In the genomic region with DNA sequence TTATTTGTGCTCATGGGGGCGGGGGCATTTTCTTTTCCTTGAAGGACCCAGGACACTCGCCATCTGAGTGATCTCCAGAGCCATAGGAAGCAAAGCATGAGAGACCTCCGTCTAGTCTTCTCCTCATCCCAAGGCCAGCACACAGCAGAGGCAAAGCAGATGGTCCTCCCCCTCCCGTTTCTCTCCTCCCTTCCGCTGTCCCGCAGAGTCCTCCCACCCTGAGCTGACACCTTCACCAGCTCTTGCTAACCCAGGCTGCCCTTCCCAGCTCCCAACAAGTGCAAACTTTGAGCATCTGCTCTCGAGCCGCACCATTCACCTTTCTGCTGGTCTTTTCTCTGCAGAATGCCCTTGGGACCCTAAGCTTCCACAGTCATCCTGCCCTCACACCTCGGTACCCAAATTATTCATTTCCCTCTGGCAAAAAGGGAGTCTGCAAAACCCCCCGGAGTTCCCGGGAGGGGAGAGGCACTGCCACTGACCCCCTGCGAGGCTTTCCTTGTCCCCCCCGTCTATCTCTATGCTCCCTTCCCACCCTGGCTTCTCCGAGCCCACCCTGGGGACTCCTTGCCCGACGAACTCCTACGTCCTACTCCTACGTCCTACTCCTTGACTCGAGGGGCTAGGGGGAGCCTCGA, we compare ENCODE assay signal across 9 mouse cellular contexts. TPM values are rescaled to one million over a fixed set of nuclear protein-coding genes. Genes with fewer than 3 reads are reported as not detected.
DNase-seq lines count a peak whose midpoint lies in the region; ATAC-seq and TF ChIP-seq lines count a peak whose summit lies in the region.
"Had no signal": no experiment of that assay in that cellular context is flagged by ENCODE, and none has a peak within 500 bp of the region (broad histone marks: within the 10 kb centered on the region; RNA-seq: fewer than 3 reads in every experiment).

No protein-coding gene starts in this region.

- TF ChIP-seq CTCF in cerebellum, adult 2 months (IDR thresholded peaks at IDR 0.05; ENCODE audit: borderline replicate concordance, insufficient read depth, low read depth, low read length), result no peak
- no peak for TF ChIP-seq CTCF in midbrain, postnatal 0 days (IDR thresholded peaks at IDR 0.05)
- TF ChIP-seq CTCF in thymus, adult 2 months (IDR thresholded peaks at IDR 0.05; ENCODE audit: borderline replicate concordance, control insufficient read depth, extremely low read depth, insufficient read depth, low read length, poor library complexity), result no peak

- peaks cover 19% of the 10 kb centered on the region for H3K27me3 ChIP-seq in kidney, embryonic 14.5 days (ENCODE audit: control insufficient read depth, insufficient read depth, low read length)
- H3K27me3 ChIP-seq in cerebellum, adult 2 months (ENCODE audit: control insufficient read depth, insufficient read depth, low read length), result no peaks in the 10 kb centered on the region
- peaks cover 4% of the 10 kb centered on the region for H3K27me3 ChIP-seq in midbrain, postnatal 0 days (ENCODE audit: insufficient read depth, low read length)
- no peaks in the 10 kb centered on the region; the same call in 1 of the 2 replicates for H3K27me3 ChIP-seq in thymus, adult 2 months (ENCODE audit: control insufficient read depth, insufficient read depth, low read length)

- H3K4me2 ChIP-seq in kidney, embryonic 14.5 days (replicated peaks; ENCODE audit: low read depth, low read length), result peak overlapping the region; percentile 89
- H3K4me2 ChIP-seq in midbrain, postnatal 0 days (ENCODE audit: low read depth, low read length, poor library complexity, severe bottlenecking), result peak overlapping the region; percentile 98

- peak; percentile 33; the same call in 1 of the 2 replicates for ATAC-seq in kidney, embryonic 14.5 days (ENCODE audit: low FRiP score, low TSS enrichment)
- no peak for ATAC-seq in midbrain, postnatal 0 days (ENCODE audit: low FRiP score)

- TF ChIP-seq POLR2A in cerebellum, adult 2 months (IDR thresholded peaks at IDR 0.05; ENCODE audit: borderline replicate concordance, insufficient read depth, low read length), result peak; percentile 70; the same call in 1 of the 2 replicates
- TF ChIP-seq POLR2A in thymus, adult 2 months (IDR thresholded peaks at IDR 0.05; ENCODE audit: control insufficient read depth, extremely low read depth, insufficient read depth, low read length, poor library complexity), result no peak

- no peaks in the 10 kb centered on the region for H3K36me3 ChIP-seq in kidney, embryonic 14.5 days (ENCODE audit: control insufficient read depth, insufficient read depth, low read length)
- H3K36me3 ChIP-seq in midbrain, postnatal 0 days (ENCODE audit: insufficient read depth, low read length), result no peaks in the 10 kb centered on the region
- H3K36me3 ChIP-seq in thymus, adult 2 months (ENCODE audit: control insufficient read depth, insufficient read depth, low read length), result no peaks in the 10 kb centered on the region
- H3K36me3 ChIP-seq: G1E had no signal

- 4% methylated on average over 20 of the region's 20 CpGs for WGBS in kidney, embryonic 14.5 days
- 2% methylated on average over 20 of the region's 20 CpGs for WGBS in cerebellum, adult 2 months
- WGBS in midbrain, postnatal 0 days, result 5% methylated on average over 20 of the region's 20 CpGs
- WGBS in thymus, adult 2 months, result 9% methylated on average over 20 of the region's 20 CpGs

- H3K27ac ChIP-seq in kidney, embryonic 14.5 days (ENCODE audit: low read depth, low read length), result no peak overlapping the region
- H3K27ac ChIP-seq in cerebellum, adult 2 months (ENCODE audit: insufficient read depth, low read length), result peak overlapping the region; percentile 74
- no peak overlapping the region for H3K27ac ChIP-seq in midbrain, postnatal 0 days (ENCODE audit: low read depth, low read length)
- no peak overlapping the region for H3K27ac ChIP-seq in thymus, adult 2 months (ENCODE audit: control insufficient read depth, insufficient read depth, low read length)

- H3K9me3 ChIP-seq in kidney, embryonic 14.5 days (ENCODE audit: control insufficient read depth, low read length), result no peaks in the 10 kb centered on the region
- no peaks in the 10 kb centered on the region for H3K9me3 ChIP-seq in midbrain, postnatal 0 days (ENCODE audit: low read length)

- no peak for DNase-seq in kidney, adult 8-10 months
- DNase-seq in cerebellum, adult 2 months, result peak; percentile 88 to 94
- DNase-seq in frontal cortex, adult 2 months (ENCODE audit: extremely low spot score in 1 of 2, low spot score in 1 of 2), result peak; percentile 35 to 64
- peak; percentile 38 to 54 for DNase-seq in layer of hippocampus, postnatal 36 days
- DNase-seq in midbrain, postnatal 0 days (ENCODE audit: low spot score), result peak; percentile 17
- DNase-seq in thymus, adult 2 months, result no peak
- no peak for DNase-seq in adrenal gland, adult (ENCODE audit: inconsistent age in 2 of 2, low spot score in 1 of 2)

- H3K4me3 ChIP-seq in kidney, embryonic 14.5 days (ENCODE audit: low read length), result peak overlapping the region; percentile 62
- peak overlapping the region; percentile 63 for H3K4me3 ChIP-seq in cerebellum, adult 2 months (replicated peaks; ENCODE audit: insufficient read depth, low read depth, low read length)
- H3K4me3 ChIP-seq in midbrain, postnatal 0 days (ENCODE audit: low read depth, low read length), result peak overlapping the region; percentile 78
- no peak overlapping the region for H3K4me3 ChIP-seq in thymus, adult 2 months (ENCODE audit: control insufficient read depth, insufficient read depth, low read length)

- H3K9ac ChIP-seq in kidney, embryonic 14.5 days (ENCODE audit: low read depth, low read length), result peak overlapping the region; percentile 56
- H3K9ac ChIP-seq in midbrain, postnatal 0 days (replicated peaks; ENCODE audit: low read length, poor library complexity, severe bottlenecking), result peak overlapping the region; percentile 71

- H3K4me1 ChIP-seq in kidney, embryonic 14.5 days (ENCODE audit: control insufficient read depth, insufficient read depth, low read length), result peaks cover 3% of the 10 kb centered on the region
- H3K4me1 ChIP-seq in cerebellum, adult 2 months (ENCODE audit: control insufficient read depth, insufficient read depth, low read length), result peaks cover 16% of the 10 kb centered on the region
- no peaks in the 10 kb centered on the region for H3K4me1 ChIP-seq in midbrain, postnatal 0 days (ENCODE audit: insufficient read depth, low read length)
- no peaks in the 10 kb centered on the region for H3K4me1 ChIP-seq in thymus, adult 2 months (replicated peaks; ENCODE audit: control insufficient read depth, insufficient read depth, low read length)

RNA-seq across cellular contexts. Expression of gene Zfp385b, which starts 3.5 kb away (rescaled TPM):
- 4.5 and 7.1 TPM in 2 replicates for polyA plus RNA-seq in kidney, embryonic 14.5 days (2014; fragmentation: Nextera tagmentation; extraction: Ambion mirVana)
- polyA plus RNA-seq in cerebellum, adult 2 months (2012; rRNA removed), result 66.9 and 77.4 TPM in 2 replicates
- polyA plus RNA-seq in frontal cortex, adult 2 months (2012; rRNA removed), result 59.1 and 69.4 TPM in 2 replicates
- 10 to 100 TPM; 47.0 to 49.9 TPM for total RNA-seq in layer of hippocampus, postnatal 36 days (2021)
- 11.8 and 12.3 TPM in 2 replicates for total RNA-seq in midbrain, postnatal 0 days (2014; rRNA removed)
- polyA plus RNA-seq in midbrain, postnatal 0 days (2015; fragmentation: Nextera tagmentation; extraction: Ambion mirVana), result 16.6 and 17.6 TPM in 2 replicates
- polyA plus RNA-seq in thymus, adult 2 months (2012; rRNA removed), result 0.38 and 0.84 TPM in 2 replicates
- polyA plus RNA-seq: G1E had no signal

Comparison
In these comparisons a context has a peak if more than half of its experiments do, and no peak if none do; other contexts are left out.
1. DNase-seq: peak in cerebellum, adult 2 months (2 of 2), frontal cortex, adult 2 months (2 of 2), layer of hippocampus, postnatal 36 days (2 of 2) and midbrain, postnatal 0 days (single experiment); none in kidney, adult 8-10 months (0 of 2), thymus, adult 2 months (single experiment) and adrenal gland, adult (0 of 2).